Mouse (Mus musculus) activated CD4-positive, CD25-positive, alpha-beta regulatory T cell, adult 4 months (primary cell): ENCODE data around the gene Vrk1. TPM values are rescaled to one million over a fixed set of nuclear protein-coding genes. Genes with fewer than 3 reads are reported as not detected.

Experiments
- ATAC-seq: one replicate; pipeline ENCODE4 v1.8.0; 2017
- polyA plus RNA-seq, 2 experiments: library from polyadenylated mRNA; unstranded; fragments of 100-300 nt; shearing (Covaris generic); gene quantifications; one replicate each; pipeline ENCODE4 v1.2.1; 2017

Gene Vrk1
- polyA plus RNA-seq = 100 to 1,000 TPM; 161 to 189 TPM

- ATAC-seq = peak; percentile 90
Measured at GRCm38 (mm10) chr12:106010065-106010915, at the start of gene Vrk1. Gene Vrk1, plus strand, starts transcription at chr12:106010228.

- no peak for ATAC-seq
Measured at GRCm38 (mm10) chr12:105960592-105961330, 49.3 kb upstream of the Vrk1 start.

- no peak for ATAC-seq
Measured at GRCm38 (mm10) chr12:105961667-105962066, 48.4 kb upstream of the Vrk1 start.

GRCm38 (mm10) chr12:105962103-105963011 is 47.7 kb upstream of the Vrk1 start:
- ATAC-seq = peak; percentile 94

GRCm38 (mm10) chr12:105963012-105963572 is 46.9 kb upstream of the Vrk1 start:
- ATAC-seq = peak; percentile 51

GRCm38 (mm10) chr12:105966887-105967637 is 43.0 kb upstream of the Vrk1 start:
- no peak for ATAC-seq

GRCm38 (mm10) chr12:105967806-105968205 is 42.2 kb upstream of the Vrk1 start:
- no peak for ATAC-seq

GRCm38 (mm10) chr12:105971182-105971581 is 38.8 kb upstream of the Vrk1 start:
- ATAC-seq = peak; percentile 72

GRCm38 (mm10) chr12:105972673-105973072 is 37.4 kb upstream of the Vrk1 start:
- no peak for ATAC-seq

- ATAC-seq = no peak
Measured at GRCm38 (mm10) chr12:105973691-105974090, 36.3 kb upstream of the Vrk1 start.

GRCm38 (mm10) chr12:105974107-105974506 is 35.9 kb upstream of the Vrk1 start:
- no peak for ATAC-seq

- ATAC-seq = peak; percentile 81
Measured at GRCm38 (mm10) chr12:105981121-105981973, 28.7 kb upstream of the Vrk1 start.

GRCm38 (mm10) chr12:105981974-105982305 is 28.1 kb upstream of the Vrk1 start:
- ATAC-seq = no peak

- no peak for ATAC-seq
Measured at GRCm38 (mm10) chr12:105982598-105982997, 27.4 kb upstream of the Vrk1 start.

- ATAC-seq = no peak
Measured at GRCm38 (mm10) chr12:105983499-105983898, 26.5 kb upstream of the Vrk1 start.

GRCm38 (mm10) chr12:105988434-105988833 is 21.6 kb upstream of the Vrk1 start:
- ATAC-seq = no peak

GRCm38 (mm10) chr12:105992756-105993155 is 17.3 kb upstream of the Vrk1 start:
- ATAC-seq = no peak

GRCm38 (mm10) chr12:105993356-105993755 is 16.7 kb upstream of the Vrk1 start:
- ATAC-seq = no peak

- ATAC-seq = no peak
Measured at GRCm38 (mm10) chr12:105995940-105996339, 14.1 kb upstream of the Vrk1 start.

GRCm38 (mm10) chr12:105997028-105997786 is 12.8 kb upstream of the Vrk1 start:
- no peak for ATAC-seq
